Mouse (Mus musculus) limb, embryonic 12.5 days (tissue): ENCODE measurements around the gene 4930412O13Rik. TPM values are rescaled to one million over a fixed set of nuclear protein-coding genes. Genes with fewer than 3 reads are reported as not detected.

Experiments
- ATAC-seq: fragments of 200-750 bp; cut with Nextera tagmentation; 2 replicates; pipeline ENCODE4 v1.8.0; 2017; ENCODE audit warnings: low read depth, moderate TSS enrichment; ENCODE audit not compliant: insufficient number of reproducible peaks, insufficient read depth, low FRiP score, low TSS enrichment
- H3K27ac ChIP-seq: fragments of 300-500 bp; sonication (generic); 2 replicates; pipeline ENCODE4 v1.5.1; 2016; ENCODE audit warnings: mild to moderate bottlenecking, moderate library complexity
- H3K27me3 ChIP-seq: fragments of 300-500 bp; sonication (generic); 2 replicates; pipeline ENCODE4 v1.6.1; 2016; ENCODE audit warnings: mild to moderate bottlenecking, moderate library complexity
- H3K36me3 ChIP-seq: fragments of 300-500 bp; sonication (generic); 2 replicates; pipeline ENCODE4 v1.6.1; 2016; ENCODE audit warnings: mild to moderate bottlenecking, moderate library complexity
- H3K4me1 ChIP-seq: fragments of 300-500 bp; sonication (generic); replicated peaks from 2 replicates; pipeline ENCODE4 v1.6.1; 2016
- H3K4me2 ChIP-seq: fragments of 300-500 bp; sonication (generic); 2 replicates; pipeline ENCODE4 v1.6.1; 2016; ENCODE audit warnings: mild to moderate bottlenecking, moderate library complexity
- H3K4me3 ChIP-seq: fragments of 300-500 bp; sonication (generic); replicated peaks from 2 replicates; pipeline ENCODE4 v1.5.1; 2016; ENCODE audit warnings: mild to moderate bottlenecking
- H3K9ac ChIP-seq: fragments of 300-500 bp; sonication (generic); replicated peaks from 2 replicates; pipeline ENCODE4 v1.6.1; 2016; ENCODE audit warnings: mild to moderate bottlenecking, moderate library complexity
- H3K9me3 ChIP-seq: fragments of 300-500 bp; sonication (generic); 2 replicates; pipeline ENCODE4 v1.6.1; 2016; ENCODE audit warnings: mild to moderate bottlenecking, moderate library complexity
- WGBS: fragments of 180-500 bp; shearing (Covaris S2); methylation state at CpG from one replicate; pipeline ENCODE4 v1.1.7; 2016; 5-methylcytosine and 5-hydroxymethylcytosine counted together
- polyA plus RNA-seq: library from polyadenylated mRNA; unstranded; fragments of >200 nt; fragmentation: Nextera tagmentation; extraction: Ambion mirVana; gene quantifications from 2 replicates; pipeline ENCODE4 v1.2.1, GENCODE M21; 2016

4930412O13Rik gene
- 0.35 TPM in 1 of 2 replicates, not detected in the other for polyA plus RNA-seq

GRCm38 (mm10) chr2:9881051-9881591, at the start of gene 4930412O13Rik:
Gene 4930412O13Rik (plus strand): TSS chr2:9881252.
- no peaks in the 10 kb centered on the region for H3K9me3 ChIP-seq
- peak within 1 kb of the TSS; percentile 38; the same call in 1 of the 2 replicates for H3K9ac ChIP-seq
- H3K4me3 ChIP-seq, result peak within 1 kb of the TSS; percentile 37
- under 1% methylated on average over 31 of the region's 35 CpGs for WGBS
- no peak within 1 kb of the TSS for H3K27ac ChIP-seq
- H3K27me3 ChIP-seq, result peaks cover 99% of the 10 kb centered on the region
- peaks cover 58% of the 10 kb centered on the region for H3K4me1 ChIP-seq
- H3K4me2 ChIP-seq, result peak within 1 kb of the TSS; percentile 72
- H3K36me3 ChIP-seq, result no peaks in the 10 kb centered on the region
- ATAC-seq, result no peak

GRCm38 (mm10) chr2:9833712-9834111, 47.3 kb upstream of the 4930412O13Rik start:
- no peak overlapping the region for H3K9ac ChIP-seq
- 71% methylated on average over 7 of the region's 7 CpGs for WGBS
- H3K27me3 ChIP-seq, result no peaks in the 10 kb centered on the region
- H3K4me2 ChIP-seq, result no peak overlapping the region
- H3K27ac ChIP-seq, result no peak overlapping the region
- no peaks in the 10 kb centered on the region for H3K4me1 ChIP-seq
- no peaks in the 10 kb centered on the region for H3K36me3 ChIP-seq
- no peaks in the 10 kb centered on the region for H3K9me3 ChIP-seq
- no peak for ATAC-seq
- no peak overlapping the region for H3K4me3 ChIP-seq

- WGBS, result 49% methylated on average over 7 of the region's 7 CpGs
- H3K36me3 ChIP-seq, result no peaks in the 10 kb centered on the region
- no peak overlapping the region for H3K9ac ChIP-seq
- no peak for ATAC-seq
- no peaks in the 10 kb centered on the region for H3K4me1 ChIP-seq
- H3K4me3 ChIP-seq, result no peak overlapping the region
- no peaks in the 10 kb centered on the region; the same call in 1 of the 2 replicates for H3K9me3 ChIP-seq
- no peak overlapping the region for H3K27ac ChIP-seq
- no peaks in the 10 kb centered on the region for H3K27me3 ChIP-seq
- H3K4me2 ChIP-seq, result no peak overlapping the region
Observed at GRCm38 (mm10) chr2:9835195-9835594, 45.9 kb upstream of the 4930412O13Rik start.

- Histone ChIP-seq H3K9ac (no peak overlapping the region; the same call in 1 of the 2 replicates), H3K4me3 (no peak overlapping the region), H3K4me1 (0 out of 2 replicates have a peak, but pooled peaks cover 8% of the 10 kb centered on the region), H3K36me3 (no peaks in the 10 kb centered on the region), H3K27ac (no peak overlapping the region), H3K9me3 (no peaks in the 10 kb centered on the region), H3K4me2 (no peak overlapping the region), H3K27me3 (no peaks in the 10 kb centered on the region; the same call in 1 of the 2 replicates)
- WGBS, result 37% methylated on average over 13 of the region's 13 CpGs
- ATAC-seq, result no peak
Observed at GRCm38 (mm10) chr2:9852851-9853576, 28.0 kb upstream of the 4930412O13Rik start.

GRCm38 (mm10) chr2:9855861-9856260, 25.2 kb upstream of the 4930412O13Rik start:
- Histone ChIP-seq H3K4me3 (no peak overlapping the region), H3K36me3 (no peaks in the 10 kb centered on the region), H3K4me2 (no peak overlapping the region), H3K9ac (no peak overlapping the region), H3K4me1 (0 out of 2 replicates have a peak, but pooled peaks cover 8% of the 10 kb centered on the region), H3K27me3 (no peaks in the 10 kb centered on the region; the same call in 1 of the 2 replicates), H3K27ac (no peak overlapping the region), H3K9me3 (no peaks in the 10 kb centered on the region)
- WGBS, result 47% methylated on average over 4 of the region's 4 CpGs
- ATAC-seq, result no peak

GRCm38 (mm10) chr2:9860698-9861097, 20.4 kb upstream of the 4930412O13Rik start:
- 0 out of 2 replicates have a peak, but pooled peaks cover 3% of the 10 kb centered on the region for H3K4me1 ChIP-seq
- 91% methylated on average over 5 of the region's 5 CpGs for WGBS
- H3K27me3 ChIP-seq, result no peaks in the 10 kb centered on the region
- no peak overlapping the region for H3K4me3 ChIP-seq
- no peak for ATAC-seq
- no peak overlapping the region for H3K4me2 ChIP-seq
- no peaks in the 10 kb centered on the region for H3K9me3 ChIP-seq
- H3K27ac ChIP-seq, result no peak overlapping the region
- no peaks in the 10 kb centered on the region for H3K36me3 ChIP-seq
- H3K9ac ChIP-seq, result no peak overlapping the region

- no peak overlapping the region for H3K27ac ChIP-seq
- H3K9ac ChIP-seq, result no peak overlapping the region
- no peak overlapping the region for H3K4me2 ChIP-seq
- H3K4me1 ChIP-seq, result peaks cover 4% of the 10 kb centered on the region; the same call in 1 of the 2 replicates
- H3K36me3 ChIP-seq, result no peaks in the 10 kb centered on the region
- WGBS, result 54% methylated on average over 12 of the region's 12 CpGs
- H3K4me3 ChIP-seq, result no peak overlapping the region
- H3K9me3 ChIP-seq, result no peaks in the 10 kb centered on the region
- ATAC-seq, result no peak
- H3K27me3 ChIP-seq, result peaks cover 46% of the 10 kb centered on the region
Observed at GRCm38 (mm10) chr2:9867092-9867825, 13.8 kb upstream of the 4930412O13Rik start.

GRCm38 (mm10) chr2:9871141-9871716, 9.8 kb upstream of the 4930412O13Rik start:
- H3K27me3 ChIP-seq, result peaks cover 86% of the 10 kb centered on the region
- no peak overlapping the region for H3K9ac ChIP-seq
- WGBS, result 31% methylated on average over 4 of the region's 4 CpGs

GRCm38 (mm10) chr2:9871798-9872197, 9.3 kb upstream of the 4930412O13Rik start:
- WGBS, result 25% methylated on average over 6 of the region's 6 CpGs
- no peak overlapping the region for H3K9ac ChIP-seq
- H3K36me3 ChIP-seq, result no peaks in the 10 kb centered on the region
- no peak for ATAC-seq
- peaks cover 19% of the 10 kb centered on the region for H3K4me1 ChIP-seq
- H3K27ac ChIP-seq, result no peak overlapping the region
- no peak overlapping the region for H3K4me3 ChIP-seq
- H3K9me3 ChIP-seq, result no peaks in the 10 kb centered on the region
- peaks cover 87% of the 10 kb centered on the region for H3K27me3 ChIP-seq
- H3K4me2 ChIP-seq, result no peak overlapping the region

More at GRCm38 (mm10) chr2:9871141-9871716, 9.8 kb upstream of the 4930412O13Rik start:
- Histone ChIP-seq H3K36me3 (no peaks in the 10 kb centered on the region), H3K27ac (no peak overlapping the region), H3K4me3 (no peak overlapping the region), H3K4me1 (peaks cover 18% of the 10 kb centered on the region), H3K4me2 (no peak overlapping the region), H3K9me3 (no peaks in the 10 kb centered on the region)
- no peak for ATAC-seq

- Histone ChIP-seq H3K4me1 (peaks cover 27% of the 10 kb centered on the region), H3K27me3 (peaks cover 92% of the 10 kb centered on the region), H3K27ac (no peak overlapping the region), H3K4me2 (peak overlapping the region; percentile 28), H3K9me3 (no peaks in the 10 kb centered on the region), H3K9ac (no peak overlapping the region), H3K36me3 (no peaks in the 10 kb centered on the region), H3K4me3 (no peak overlapping the region)
- ATAC-seq, result no peak
- WGBS, result 6% methylated on average over 12 of the region's 12 CpGs
Observed at GRCm38 (mm10) chr2:9872682-9873081, 8.4 kb upstream of the 4930412O13Rik start.

GRCm38 (mm10) chr2:9873757-9874156, 7.3 kb upstream of the 4930412O13Rik start:
- Histone ChIP-seq H3K4me2 (no peak overlapping the region), H3K9me3 (no peaks in the 10 kb centered on the region), H3K4me3 (no peak overlapping the region), H3K9ac (no peak overlapping the region), H3K27ac (no peak overlapping the region), H3K27me3 (peaks cover 95% of the 10 kb centered on the region), H3K36me3 (no peaks in the 10 kb centered on the region), H3K4me1 (peaks cover 35% of the 10 kb centered on the region)
- no peak for ATAC-seq
- WGBS, result 23% methylated on average over 2 of the region's 2 CpGs
